Mouse (Mus musculus): ENCODE data around the gene Hexa.
A peak's percentile ranks its signal among the peaks of the same experiment; 100 is the strongest.

Hexa gene

GRCm38 (mm10) chr9:59539441-59540137 lies at the start of gene Hexa, which contains the start of gene Tmem202:
Hexa (plus strand) TSS chr9:59539540.
Tmem202 (minus strand) TSS chr9:59539847.
- peak; percentile 90 to 91 for DNase-seq

DNA sequence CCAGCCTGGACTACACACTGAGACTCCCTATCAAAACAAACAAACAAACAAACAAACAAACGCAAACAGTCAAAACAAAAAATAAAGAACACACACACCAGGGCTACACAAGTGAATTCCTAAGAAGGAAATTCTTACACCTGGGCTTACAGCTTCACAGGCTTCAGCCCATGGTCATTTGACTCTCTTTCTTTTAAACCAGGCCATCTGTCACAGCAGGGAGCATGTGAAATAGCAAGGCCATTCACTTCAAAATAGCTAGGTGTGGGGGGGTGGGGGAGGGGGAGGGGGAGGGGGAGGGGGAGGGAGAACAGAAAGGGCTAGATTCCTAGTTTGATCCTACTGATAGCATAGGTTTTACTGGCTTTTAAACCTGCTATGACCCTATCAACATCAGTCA lies 31.2 kb upstream of the Hexa start:
- no peak for DNase-seq

GRCm38 (mm10) chr9:59512381-59512780 lies 27.0 kb upstream of the Hexa start:
- DNase-seq: no peak

- no peak for DNase-seq
Observed at GRCm38 (mm10) chr9:59515069-59515468, 24.3 kb upstream of the Hexa start.

GRCm38 (mm10) chr9:59517127-59517526 lies 22.2 kb upstream of the Hexa start:
- peak in 1 of 2 experiments; percentile 22 for DNase-seq

DNA sequence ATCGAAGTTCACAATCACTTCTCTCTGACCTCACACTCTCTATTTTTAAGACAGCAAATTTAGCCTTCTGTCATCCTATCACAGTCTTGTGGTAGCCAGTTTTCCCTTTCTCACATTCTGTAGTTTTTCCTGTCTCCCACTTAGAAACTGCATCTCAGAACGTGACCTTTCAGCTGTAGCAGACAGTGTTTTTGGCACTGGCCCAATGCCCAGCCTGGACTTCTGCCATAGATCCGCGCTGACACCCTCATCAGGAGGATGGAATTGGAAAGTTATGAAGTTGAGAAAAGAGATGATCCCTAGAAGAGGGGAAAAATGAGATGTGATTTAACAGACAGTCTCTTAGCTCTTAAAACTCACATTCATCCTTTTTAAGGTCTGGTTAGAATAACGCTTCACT lies 20.4 kb upstream of the Hexa start:
- DNase-seq: peak; percentile 85 to 86

- DNase-seq: no peak
Observed at GRCm38 (mm10) chr9:59519396-59519795, 19.9 kb upstream of the Hexa start.

DNA sequence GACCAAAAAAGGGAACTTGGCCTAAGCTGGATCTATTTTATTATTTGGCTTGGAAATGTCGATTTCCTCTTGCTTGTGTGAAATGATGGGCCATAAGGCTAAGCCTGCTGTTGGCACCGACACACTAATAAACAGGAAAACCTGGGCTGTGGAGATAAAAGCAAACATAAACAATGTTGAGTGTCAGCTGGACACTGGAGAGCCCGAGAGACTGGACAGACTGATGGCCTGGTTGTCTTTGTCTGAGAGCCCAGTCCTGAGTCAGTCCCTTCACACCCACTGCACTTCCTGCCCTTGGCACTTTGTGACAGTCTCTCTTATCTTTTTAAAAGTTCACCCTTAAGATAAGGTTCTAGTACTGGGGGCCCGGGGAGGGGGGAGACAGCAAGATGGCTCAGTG lies 16.4 kb upstream of the Hexa start:
- no peak for DNase-seq

GRCm38 (mm10) chr9:59526727-59527126 lies 12.6 kb upstream of the Hexa start:
- no peak for DNase-seq

GRCm38 (mm10) chr9:59527580-59527979 lies 11.8 kb upstream of the Hexa start:
- no peak for DNase-seq

DNA sequence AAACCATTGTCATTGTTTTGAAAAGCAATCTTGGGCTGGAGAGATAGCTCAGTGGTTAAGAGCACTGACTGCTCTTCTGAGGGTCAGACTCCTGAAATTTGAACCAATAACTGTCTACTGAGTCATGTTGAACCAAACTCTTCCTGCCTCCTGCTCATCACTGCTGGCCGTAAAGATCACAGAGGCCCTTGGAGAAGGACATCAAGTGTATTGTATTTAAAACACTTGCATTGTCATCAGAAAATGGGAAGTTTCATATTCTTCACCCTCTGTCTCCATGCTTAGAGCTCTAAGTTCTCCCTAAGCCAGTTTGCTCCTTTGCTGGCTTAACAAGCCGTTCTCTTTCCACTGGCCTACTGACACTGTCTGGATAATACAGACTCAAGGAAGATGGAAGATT lies 11.1 kb upstream of the Hexa start:
- no peak for DNase-seq

DNA sequence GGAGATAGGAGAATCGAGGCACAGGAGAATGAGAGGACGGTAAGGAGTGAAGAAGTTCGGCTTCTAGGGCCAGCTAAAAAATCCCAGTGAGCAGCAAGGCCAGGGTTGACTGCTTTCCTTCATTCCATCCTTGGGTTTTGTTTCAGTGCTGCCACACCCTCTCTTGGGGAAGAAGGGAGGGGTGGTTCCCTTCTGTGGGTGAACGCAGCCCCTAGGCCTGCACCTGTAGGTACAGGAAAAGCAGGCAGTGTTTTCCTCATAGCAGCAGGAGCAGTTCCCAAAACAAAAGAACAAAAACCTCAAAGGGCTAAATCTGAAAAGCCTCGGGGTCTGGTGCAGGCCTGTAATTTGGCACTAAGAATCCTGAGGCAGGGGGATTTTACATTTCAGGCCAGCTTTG lies 7.7 kb upstream of the Hexa start:
- DNase-seq: no peak

DNA sequence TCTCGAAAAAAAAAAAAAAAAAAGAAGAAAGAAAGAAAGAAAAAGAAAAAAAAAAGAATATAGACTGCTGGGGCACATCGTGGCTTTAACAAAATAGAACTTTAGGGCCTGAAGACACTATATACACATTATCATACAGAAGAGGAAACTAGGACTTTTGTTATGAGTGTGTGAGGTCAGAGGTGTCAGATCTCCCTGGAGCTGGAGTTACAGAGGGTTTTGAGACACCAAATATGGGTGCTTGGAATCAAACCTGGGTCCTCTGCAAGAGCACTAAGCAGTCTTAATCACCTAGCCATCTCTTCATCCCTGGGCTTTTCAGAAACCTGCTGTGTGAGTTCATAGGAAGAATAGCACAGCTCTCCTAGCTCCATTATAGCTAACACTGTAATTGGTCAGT lies 5.9 kb upstream of the Hexa start:
- DNase-seq: no peak

DNA sequence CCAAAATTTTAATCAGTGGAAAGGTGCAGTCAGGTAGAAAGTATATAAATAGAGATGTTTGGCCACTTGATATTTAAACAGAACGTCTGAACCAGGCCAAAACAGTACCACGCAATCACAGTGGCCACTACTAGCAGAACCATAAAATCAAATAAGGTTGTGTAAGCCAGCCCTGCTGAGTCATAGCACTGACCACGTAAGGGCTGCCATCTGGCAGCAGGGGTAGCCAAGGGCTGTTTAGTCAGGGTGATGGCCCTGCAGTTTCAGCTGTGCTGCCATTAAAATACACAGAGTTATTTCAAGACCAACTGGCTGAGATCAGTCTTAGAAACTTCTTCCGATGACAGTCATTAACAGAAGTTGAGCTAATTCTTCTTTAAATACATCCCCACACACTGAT lies 5.5 kb upstream of the Hexa start:
- DNase-seq: peak; percentile 73 to 75

DNA sequence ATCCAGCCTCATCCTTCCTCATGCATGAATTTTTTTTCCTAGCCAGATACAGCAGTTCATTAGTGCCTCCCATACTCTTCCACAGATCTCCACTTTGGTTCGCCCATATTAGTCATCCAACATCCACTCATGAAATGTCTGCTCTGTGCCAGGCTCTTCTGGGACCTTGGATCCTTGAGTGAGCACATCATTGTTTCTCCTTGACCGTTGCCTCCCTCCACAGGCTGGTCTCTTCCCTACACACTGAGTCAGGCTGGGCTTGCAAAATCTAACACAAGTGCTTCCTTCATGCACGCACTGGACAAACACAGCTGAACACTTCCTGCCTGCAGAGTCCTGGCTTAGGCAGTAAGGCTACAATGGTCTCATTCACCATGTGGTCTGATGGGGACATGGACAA lies 1.7 kb upstream of the Hexa start:
- no peak for DNase-seq

- no peak for DNase-seq
Observed at GRCm38 (mm10) chr9:59541617-59542016, 2.3 kb downstream of the Hexa start.

GRCm38 (mm10) chr9:59542766-59543324 lies 3.5 kb downstream of the Hexa start:
- no peak for DNase-seq

DNA sequence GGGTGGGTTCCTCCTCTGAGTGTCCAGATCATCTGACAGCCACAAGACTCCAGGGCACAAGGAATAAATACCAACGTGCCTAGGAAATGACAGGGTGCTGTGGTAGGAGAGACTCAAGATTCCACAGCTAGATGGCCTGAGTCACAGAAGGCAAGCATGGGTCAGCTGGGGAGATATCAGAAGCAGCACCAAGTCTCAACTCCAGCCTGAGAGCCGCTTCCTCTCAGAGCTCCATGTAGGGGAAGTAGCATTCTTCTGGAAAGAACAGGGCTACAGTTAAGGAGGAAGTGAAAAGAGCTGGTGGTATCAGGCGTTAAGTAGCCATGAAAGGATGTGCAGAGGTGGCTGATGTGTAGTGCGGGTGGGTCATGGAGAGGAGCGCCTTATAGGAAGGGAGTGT lies 5.4 kb downstream of the Hexa start:
- no peak for DNase-seq

DNA sequence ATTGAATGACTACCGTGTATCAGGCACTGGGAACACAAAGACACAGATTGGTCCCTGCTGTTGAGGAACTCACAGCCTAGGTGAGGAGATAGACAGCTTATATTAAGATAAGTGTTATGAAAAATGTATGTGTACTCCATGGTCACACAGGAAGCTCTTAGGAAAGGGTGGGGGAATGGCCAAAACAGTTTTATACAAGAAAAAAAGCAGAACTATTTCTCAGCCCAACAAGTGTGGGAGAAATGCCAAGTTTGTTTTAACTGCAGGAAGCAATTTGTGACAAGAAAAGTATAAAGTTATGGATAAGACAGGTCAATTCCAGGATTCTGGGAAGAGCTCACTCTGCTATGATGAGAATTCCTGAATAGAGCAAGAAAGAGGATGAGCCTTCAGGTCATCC lies 8.5 kb downstream of the Hexa start:
- no peak for DNase-seq

GRCm38 (mm10) chr9:59548961-59549487 lies 9.7 kb downstream of the Hexa start:
- no peak for DNase-seq

GRCm38 (mm10) chr9:59550077-59550476 lies 10.7 kb downstream of the Hexa start:
- DNase-seq: no peak

- DNase-seq: no peak
Observed at GRCm38 (mm10) chr9:59551017-59551416, 11.7 kb downstream of the Hexa start.

DNA sequence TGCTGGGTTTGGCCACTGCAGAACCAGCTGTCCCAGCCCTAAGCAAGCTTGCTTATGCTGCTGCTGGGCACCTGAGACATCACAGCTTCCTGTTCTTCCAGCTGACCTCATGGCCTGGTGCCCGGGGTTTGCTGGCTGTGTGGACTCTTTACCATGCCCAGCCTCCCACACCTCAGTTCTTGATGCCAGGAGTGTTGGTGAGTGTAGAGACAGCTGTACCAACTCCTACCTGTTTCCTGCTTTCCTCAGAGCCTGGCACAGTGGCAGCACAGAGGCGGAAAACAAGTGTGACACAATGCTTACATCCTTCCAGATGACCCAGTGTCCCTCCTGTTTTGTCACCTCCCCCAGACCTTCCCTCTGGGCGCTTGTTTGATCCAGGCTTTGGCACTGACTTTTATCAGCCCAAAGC lies 12.3 kb downstream of the Hexa start:
- DNase-seq: peak in 1 of 2 experiments; percentile 26

- no peak for DNase-seq
Observed at GRCm38 (mm10) chr9:59552610-59553009, 13.3 kb downstream of the Hexa start.

GRCm38 (mm10) chr9:59553719-59554118 lies 14.4 kb downstream of the Hexa start:
- DNase-seq: no peak

All from cerebellum, postnatal 10 days (tissue).